Comparison of ENCODE assay signal across 43 mouse cellular contexts in genomic region chr5:62819567-62819966, GRCm38 (mm10). TPM values are rescaled to one million over a fixed set of nuclear protein-coding genes. Genes with fewer than 3 reads are reported as not detected.
"Had no signal": no experiment of that assay in that cellular context is flagged by ENCODE, and none has a peak within 500 bp of the region (broad histone marks: within the 10 kb centered on the region; RNA-seq: fewer than 3 reads in every experiment).

No protein-coding gene starts in this region.

- H3K9me3 ChIP-seq: heart, embryonic 10.5 days; heart, embryonic 12.5 days; heart, embryonic 13.5 days; heart, embryonic 15.5 days; hindbrain, embryonic 10.5 days; hindbrain, embryonic 12.5 days; hindbrain, embryonic 13.5 days; hindbrain, embryonic 15.5 days; intestine, embryonic 15.5 days; kidney, embryonic 15.5 days had no signal

- H3K9ac ChIP-seq: heart, embryonic 12.5 days; heart, embryonic 13.5 days; heart, embryonic 15.5 days; hindbrain, embryonic 12.5 days; hindbrain, embryonic 13.5 days; hindbrain, embryonic 14.5 days; hindbrain, embryonic 15.5 days; intestine, embryonic 15.5 days; kidney, embryonic 15.5 days had no signal

- H3K4me3 ChIP-seq: heart, embryonic 10.5 days; heart, embryonic 12.5 days; heart, embryonic 13.5 days; heart, embryonic 15.5 days; hindbrain, embryonic 10.5 days; hindbrain, embryonic 12.5 days; hindbrain, embryonic 13.5 days; hindbrain, embryonic 15.5 days; intestine, embryonic 15.5 days; kidney, embryonic 15.5 days; left cerebral cortex, adult 2 months had no signal

- H3K4me2 ChIP-seq: heart, embryonic 11.5 days; heart, embryonic 12.5 days; heart, embryonic 13.5 days; heart, embryonic 15.5 days; hindbrain, embryonic 12.5 days; hindbrain, embryonic 13.5 days; hindbrain, embryonic 14.5 days; hindbrain, embryonic 15.5 days; intestine, embryonic 15.5 days; kidney, embryonic 15.5 days had no signal

- H3K27me3 ChIP-seq: heart, embryonic 12.5 days; heart, embryonic 13.5 days; heart, embryonic 15.5 days; hindbrain, embryonic 12.5 days; hindbrain, embryonic 13.5 days; hindbrain, embryonic 15.5 days; intestine, embryonic 15.5 days; kidney, embryonic 15.5 days had no signal

- H3K36me3 ChIP-seq: heart, embryonic 10.5 days; heart, embryonic 12.5 days; heart, embryonic 13.5 days; heart, embryonic 15.5 days; hindbrain, embryonic 10.5 days; hindbrain, embryonic 12.5 days; hindbrain, embryonic 13.5 days; hindbrain, embryonic 15.5 days; intestine, embryonic 15.5 days; kidney, embryonic 15.5 days had no signal

- H3K4me1 ChIP-seq: heart, embryonic 10.5 days; heart, embryonic 12.5 days; heart, embryonic 13.5 days; heart, embryonic 15.5 days; hindbrain, embryonic 10.5 days; hindbrain, embryonic 12.5 days; hindbrain, embryonic 13.5 days; hindbrain, embryonic 15.5 days; intestine, embryonic 15.5 days; kidney, embryonic 15.5 days had no signal

- DNase-seq: heart, postnatal 10 days; heart, postnatal 14 days; heart, postnatal 36 days; heart, postnatal 4 days; kidney, adult 11 months; kidney, adult 18-20 months; kidney, adult 2 months; kidney, adult 8-10 months; kidney, adult 9 months; kidney, postnatal 10 days; kidney, postnatal 14 days; kidney, postnatal 25 days; kidney, postnatal 36 days; layer of hippocampus, adult 9-11 months had no signal

- H3K27ac ChIP-seq: heart, embryonic 10.5 days; heart, embryonic 13.5 days; heart, embryonic 15.5 days; hindbrain, embryonic 10.5 days; hindbrain, embryonic 12.5 days; hindbrain, embryonic 13.5 days; hindbrain, embryonic 14.5 days; hindbrain, embryonic 15.5 days; hindbrain, postnatal 0 days; intestine, embryonic 15.5 days; kidney, embryonic 15.5 days; kidney, postnatal 0 days; left cerebral cortex, adult 2 months had no signal

RNA-seq across cellular contexts. Expression of gene Dthd1, which starts 5.9 kb away (rescaled TPM):
- total RNA-seq: heart, adult 8-10 months; heart, postnatal 10 days; heart, postnatal 25 days; heart, postnatal 36 days; heart, postnatal 4 days; hematopoietic stem cell, adult 5-6 weeks; hindbrain, postnatal 0 days; left cerebral cortex, adult 18-20 months; left cerebral cortex, adult 2 months had no signal
- polyA plus RNA-seq: heart, embryonic 13.5 days; heart, embryonic 15.5 days; heart, postnatal 0 days; hindbrain, embryonic 10.5 days; hindbrain, embryonic 11.5 days; hindbrain, embryonic 12.5 days; hindbrain, embryonic 13.5 days; hindbrain, embryonic 14.5 days; hindbrain, embryonic 15.5 days; hindbrain, embryonic 16.5 days; hindbrain, postnatal 0 days; inflammation-experienced regulatory T-cells, adult 6 months; intestine, embryonic 14.5 days; intestine, embryonic 15.5 days; intestine, embryonic 16.5 days; intestine, postnatal 0 days; kidney, adult 2 months; kidney, embryonic 14.5 days; kidney, embryonic 15.5 days; kidney, embryonic 16.5 days; kidney, postnatal 0 days; large intestine, adult 2 months had no signal
